Mouse (Mus musculus) forebrain, embryonic 14.5 days (tissue): Measurements from ENCODE around the gene Cd52. TPM values are rescaled to one million over a fixed set of nuclear protein-coding genes. Genes with fewer than 3 reads are reported as not detected.

Experiments
- ATAC-seq: fragments of 200-750 bp; cut with Nextera tagmentation; 2 replicates; pipeline ENCODE4 v1.8.0; 2017; ENCODE audit warnings: mild to moderate bottlenecking, moderate library complexity
- DNase-seq: peaks from one replicate; pipeline ENCODE4 v3.0.0-alpha.2; 2015; ENCODE audit warnings: low spot score
- H3K27ac ChIP-seq: fragments of 300-500 bp; sonication (generic); 2 replicates; pipeline ENCODE4 v1.5.1; 2014; ENCODE audit warnings: low read depth, mild to moderate bottlenecking, control low read depth, low read length, moderate library complexity
- H3K27me3 ChIP-seq: fragments of 300-500 bp; sonication (generic); replicated peaks from 2 replicates; pipeline ENCODE4 v1.6.1; 2014; ENCODE audit warnings: low read length, control low read depth, mixed read lengths; ENCODE audit not compliant: control insufficient read depth, insufficient read depth
- H3K36me3 ChIP-seq: fragments of 300-500 bp; sonication (generic); 2 replicates; pipeline ENCODE4 v1.6.1; 2014; ENCODE audit warnings: low read length, control low read depth; ENCODE audit not compliant: control insufficient read depth, insufficient read depth
- H3K4me1 ChIP-seq: fragments of 300-500 bp; sonication (generic); 2 replicates; pipeline ENCODE4 v1.6.1; 2014; ENCODE audit warnings: antibody characterized with exemption, low read length, control low read depth; ENCODE audit not compliant: control insufficient read depth, insufficient read depth
- H3K4me2 ChIP-seq: fragments of 300-500 bp; sonication (generic); 2 replicates; pipeline ENCODE4 v1.6.1; 2014; ENCODE audit warnings: mild to moderate bottlenecking, control low read depth, low read length
- H3K4me3 ChIP-seq: fragments of 300-500 bp; sonication (generic); 2 replicates; pipeline ENCODE4 v1.5.1; 2014; ENCODE audit warnings: low read depth, low read length, control low read depth
- H3K9ac ChIP-seq: fragments of 300-500 bp; sonication (generic); 2 replicates; pipeline ENCODE4 v1.6.1; 2014; ENCODE audit warnings: mild to moderate bottlenecking, low read length, control low read depth, moderate library complexity
- H3K9me3 ChIP-seq: fragments of 300-500 bp; sonication (generic); replicated peaks from 2 replicates; pipeline ENCODE4 v1.6.1; 2016; ENCODE audit warnings: low read length, control low read depth, mixed read lengths; ENCODE audit not compliant: control insufficient read depth
- WGBS: fragments of 180-500 bp; shearing (Covaris S2); extraction: QIAGEN DNeasy Blood & Tissue Kit; methylation state at CpG from one replicate; pipeline ENCODE4 v1.1.7; 2014; 5-methylcytosine and 5-hydroxymethylcytosine counted together
- polyA plus RNA-seq: library from polyadenylated mRNA; unstranded; fragments of >200 nt; fragmentation: Nextera tagmentation; extraction: Ambion mirVana; gene quantifications from 2 replicates; pipeline ENCODE4 v1.2.1, GENCODE M21; 2014

The Cd52 gene
- polyA plus RNA-seq, 1 experiment from 2014 or later = 2.3 TPM

GRCm38 (mm10) chr4:134089029-134089428, 5.9 kb downstream of the Cd52 start:
- Histone ChIP-seq H3K9me3 (no peaks in the 10 kb centered on the region), H3K4me1 (no peaks in the 10 kb centered on the region), H3K9ac (no peak overlapping the region), H3K27ac (no peak overlapping the region), H3K4me3 (no peak overlapping the region), H3K27me3 (no peaks in the 10 kb centered on the region), H3K4me2 (no peak overlapping the region), H3K36me3 (no peaks in the 10 kb centered on the region)
- DNase-seq (no peak), ATAC-seq (no peak)
- 83% methylated on average over 9 of the region's 9 CpGs for WGBS

GRCm38 (mm10) chr4:134087412-134087811, 7.5 kb downstream of the Cd52 start:
- Histone ChIP-seq H3K4me1 (no peaks in the 10 kb centered on the region; the same call in 1 of the 2 replicates), H3K27me3 (no peaks in the 10 kb centered on the region), H3K4me3 (no peak overlapping the region), H3K36me3 (no peaks in the 10 kb centered on the region), H3K4me2 (no peak overlapping the region), H3K27ac (no peak overlapping the region), H3K9ac (no peak overlapping the region), H3K9me3 (no peaks in the 10 kb centered on the region)
- WGBS = 43% methylated on average over 7 of the region's 7 CpGs
- peak; percentile 60 for DNase-seq
- no peak for ATAC-seq

DNA sequence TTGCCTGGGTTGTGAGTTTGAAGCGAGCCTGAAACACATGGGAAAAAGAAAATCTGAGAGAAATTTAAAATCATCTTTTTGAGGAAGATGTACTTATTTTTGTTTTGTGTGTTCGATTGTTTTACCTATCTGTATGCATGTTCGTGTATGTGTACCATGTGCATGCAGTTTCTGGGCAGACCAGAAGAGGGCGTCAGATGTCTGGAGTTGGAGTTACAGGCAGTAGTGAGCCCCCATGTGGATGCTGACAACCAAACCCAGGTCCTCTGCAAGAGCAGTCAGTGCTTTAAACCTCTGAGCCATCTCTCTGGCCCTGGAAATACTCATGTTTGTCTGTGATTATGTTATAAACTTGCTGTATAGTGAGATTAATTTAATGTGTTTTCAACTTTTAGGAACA, 9.9 kb downstream of the Cd52 start:
- H3K4me1 ChIP-seq = peaks cover 9% of the 10 kb centered on the region
- H3K4me2 ChIP-seq = no peak overlapping the region
- ATAC-seq (no peak), DNase-seq (no peak)
- no peaks in the 10 kb centered on the region for H3K9me3 ChIP-seq
- no peaks in the 10 kb centered on the region for H3K36me3 ChIP-seq
- no peak overlapping the region for H3K4me3 ChIP-seq
- peaks cover 11% of the 10 kb centered on the region for H3K27me3 ChIP-seq
- WGBS = 91% methylated on average over 4 of the region's 4 CpGs
- H3K9ac ChIP-seq = no peak overlapping the region
- no peak overlapping the region for H3K27ac ChIP-seq

DNA sequence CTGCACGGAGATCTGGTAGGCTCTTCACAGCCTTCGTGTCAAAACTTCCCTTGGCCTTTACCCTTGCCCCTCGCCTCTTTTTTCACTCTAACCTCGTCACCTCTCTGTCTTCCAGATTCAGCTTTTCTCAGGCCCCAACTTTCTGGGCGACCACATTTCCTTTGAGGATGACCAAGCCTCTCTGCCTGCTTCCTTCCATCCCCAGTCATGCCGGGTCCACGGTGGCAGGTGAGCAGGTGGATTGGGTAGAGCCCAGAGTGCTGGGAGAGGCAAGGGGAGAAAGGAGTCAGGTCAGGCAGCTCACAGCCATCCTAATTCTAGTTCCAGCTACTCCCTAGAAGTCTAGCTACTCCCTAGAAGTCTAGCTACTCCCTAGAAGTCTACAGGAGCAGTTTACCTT, 12.4 kb downstream of the Cd52 start:
- no peak overlapping the region for H3K27ac ChIP-seq
- no peaks in the 10 kb centered on the region for H3K36me3 ChIP-seq
- peak overlapping the region; percentile 35; the same call in 1 of the 2 replicates for H3K9ac ChIP-seq
- H3K4me2 ChIP-seq = peak overlapping the region; percentile 69
- no peaks in the 10 kb centered on the region for H3K9me3 ChIP-seq
- WGBS = 13% methylated on average over 7 of the region's 7 CpGs
- H3K4me1 ChIP-seq = peaks cover 9% of the 10 kb centered on the region
- peaks cover 11% of the 10 kb centered on the region for H3K27me3 ChIP-seq
- ATAC-seq = no peak
- peak overlapping the region; percentile 40 for H3K4me3 ChIP-seq
- no peak for DNase-seq

DNA sequence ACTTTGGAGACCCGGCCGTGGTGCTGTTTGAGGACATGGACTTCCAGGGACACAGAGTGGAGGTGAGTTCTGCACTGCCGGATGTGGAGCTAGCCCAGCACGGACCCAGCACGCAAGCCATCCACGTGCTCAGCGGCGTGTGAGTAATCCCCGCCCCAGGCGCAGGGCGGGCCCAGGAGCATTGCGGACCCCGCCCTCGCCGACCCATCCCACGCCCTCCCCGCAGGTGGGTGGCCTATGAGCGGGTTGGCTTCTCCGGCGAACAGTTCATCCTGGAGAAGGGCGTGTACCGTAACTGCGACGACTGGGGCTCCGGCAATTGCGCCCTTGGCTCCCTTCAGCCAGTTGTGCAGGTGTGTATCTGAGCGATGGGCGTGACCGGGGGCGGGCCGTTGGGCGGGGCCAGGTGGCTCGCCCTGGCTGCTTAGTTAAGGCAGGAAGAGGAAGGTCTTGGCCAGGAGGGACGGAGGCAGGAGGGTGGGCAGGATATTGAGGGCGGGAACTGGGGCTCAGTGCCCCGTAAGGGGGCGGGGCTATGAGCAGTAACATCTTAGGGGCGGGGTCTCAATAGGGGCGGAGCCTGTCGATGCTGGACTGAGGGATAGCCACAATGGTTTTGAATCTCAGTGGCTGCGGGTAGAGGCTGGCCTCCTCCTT, 13.0 kb downstream of the Cd52 start:
- H3K4me2 ChIP-seq = peak overlapping the region; percentile 69
- H3K36me3 ChIP-seq = no peaks in the 10 kb centered on the region
- peak overlapping the region; percentile 35; the same call in 1 of the 2 replicates for H3K9ac ChIP-seq
- H3K9me3 ChIP-seq = no peaks in the 10 kb centered on the region
- peak; percentile 79 for ATAC-seq
- DNase-seq = peak; percentile 56
- H3K27me3 ChIP-seq = peaks cover 11% of the 10 kb centered on the region
- 1% methylated on average over 38 of the region's 41 CpGs for WGBS
- H3K4me3 ChIP-seq = peak overlapping the region; percentile 40
- peaks cover 9% of the 10 kb centered on the region for H3K4me1 ChIP-seq
- H3K27ac ChIP-seq = no peak overlapping the region

- no peak overlapping the region for H3K27ac ChIP-seq
- H3K4me1 ChIP-seq = peaks cover 9% of the 10 kb centered on the region
- no peaks in the 10 kb centered on the region for H3K9me3 ChIP-seq
- ATAC-seq (no peak), DNase-seq (no peak)
- peaks cover 11% of the 10 kb centered on the region for H3K27me3 ChIP-seq
- no peak overlapping the region for H3K4me2 ChIP-seq
- whole genome bisulfite sequencing = 84% methylated on average over 4 of the region's 4 CpGs
- H3K4me3 ChIP-seq = no peak overlapping the region
- H3K36me3 ChIP-seq = no peaks in the 10 kb centered on the region
- H3K9ac ChIP-seq = no peak overlapping the region
Observed at GRCm38 (mm10) chr4:134080674-134081073, 14.2 kb downstream of the Cd52 start.

DNA sequence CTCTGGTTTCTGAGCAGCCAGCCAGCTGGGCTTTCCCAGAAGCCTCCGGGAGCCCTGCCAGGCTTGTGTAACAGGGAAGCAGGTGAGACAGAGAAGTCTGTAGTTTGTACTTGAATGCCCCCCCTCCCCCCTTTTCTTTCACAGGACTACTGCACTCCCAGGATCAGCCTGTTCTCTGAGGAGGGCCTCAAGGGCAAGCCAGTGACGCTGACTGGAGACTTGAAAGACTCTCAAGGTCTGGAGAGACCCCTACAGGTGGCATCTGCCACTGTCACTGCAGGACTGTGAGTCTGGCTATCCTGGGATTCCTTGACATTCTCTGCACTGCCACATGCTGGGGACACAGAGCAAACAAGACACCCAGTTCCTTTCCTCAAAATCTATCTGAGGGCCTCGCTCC, 16.2 kb downstream of the Cd52 start:
- DNase-seq (peak; percentile 72), ATAC-seq (0 out of 2 replicates have a peak, but pooled peaks have one; percentile 34)
- Histone ChIP-seq H3K9me3 (no peaks in the 10 kb centered on the region), H3K4me1 (peaks cover 9% of the 10 kb centered on the region), H3K4me3 (no peak overlapping the region), H3K9ac (no peak overlapping the region), H3K27me3 (peaks cover 11% of the 10 kb centered on the region), H3K4me2 (no peak overlapping the region), H3K27ac (no peak overlapping the region), H3K36me3 (no peaks in the 10 kb centered on the region)
- 11% methylated on average over 3 of the region's 3 CpGs for WGBS

DNA sequence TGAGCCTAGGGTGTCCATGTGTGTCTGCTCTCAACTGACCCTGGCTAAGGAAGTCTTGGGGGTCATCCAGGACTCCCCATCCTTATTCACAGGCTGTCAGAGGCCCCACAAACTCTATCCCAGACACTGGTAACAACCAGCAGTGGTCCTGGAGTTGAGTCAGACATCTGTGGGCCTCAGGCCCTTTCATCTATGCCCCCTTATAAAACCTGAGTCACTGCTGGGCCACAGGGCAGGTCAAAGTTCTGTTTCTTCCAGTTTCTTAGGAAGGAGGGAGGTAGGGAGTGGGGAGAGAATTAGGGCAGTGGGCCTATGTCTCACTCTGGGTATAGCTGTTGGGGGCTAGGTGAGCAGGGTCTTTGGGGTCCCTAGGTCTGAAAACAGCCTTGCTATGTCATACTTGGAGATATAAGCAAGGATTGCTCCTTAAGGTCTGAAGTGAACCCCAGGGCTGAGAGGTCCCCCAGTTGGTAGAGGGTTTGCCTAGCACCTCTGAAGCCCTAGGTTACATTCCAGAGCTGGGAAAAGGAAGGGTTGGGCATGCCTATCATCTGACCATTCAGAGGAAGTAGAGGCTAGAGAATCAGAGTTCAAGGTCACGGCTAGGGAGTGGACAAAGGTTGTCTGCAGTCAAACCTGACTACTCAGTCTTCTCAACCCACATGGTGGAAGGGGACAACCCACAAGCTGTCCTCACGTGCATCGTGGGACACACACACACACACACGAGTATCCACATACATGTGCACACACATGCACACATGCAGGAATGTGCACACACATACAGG, 25.9 kb downstream of the Cd52 start:
- Histone ChIP-seq H3K27me3 (0 out of 2 replicates have a peak, but pooled peaks cover 4% of the 10 kb centered on the region), H3K4me2 (no peak overlapping the region), H3K4me1 (no peaks in the 10 kb centered on the region), H3K9ac (no peak overlapping the region), H3K9me3 (no peaks in the 10 kb centered on the region), H3K4me3 (no peak overlapping the region), H3K36me3 (no peaks in the 10 kb centered on the region), H3K27ac (no peak overlapping the region)
- ATAC-seq (no peak), DNase-seq (no peak)
- 90% methylated on average over 4 of the region's 4 CpGs for WGBS
